In the genomic region with DNA sequence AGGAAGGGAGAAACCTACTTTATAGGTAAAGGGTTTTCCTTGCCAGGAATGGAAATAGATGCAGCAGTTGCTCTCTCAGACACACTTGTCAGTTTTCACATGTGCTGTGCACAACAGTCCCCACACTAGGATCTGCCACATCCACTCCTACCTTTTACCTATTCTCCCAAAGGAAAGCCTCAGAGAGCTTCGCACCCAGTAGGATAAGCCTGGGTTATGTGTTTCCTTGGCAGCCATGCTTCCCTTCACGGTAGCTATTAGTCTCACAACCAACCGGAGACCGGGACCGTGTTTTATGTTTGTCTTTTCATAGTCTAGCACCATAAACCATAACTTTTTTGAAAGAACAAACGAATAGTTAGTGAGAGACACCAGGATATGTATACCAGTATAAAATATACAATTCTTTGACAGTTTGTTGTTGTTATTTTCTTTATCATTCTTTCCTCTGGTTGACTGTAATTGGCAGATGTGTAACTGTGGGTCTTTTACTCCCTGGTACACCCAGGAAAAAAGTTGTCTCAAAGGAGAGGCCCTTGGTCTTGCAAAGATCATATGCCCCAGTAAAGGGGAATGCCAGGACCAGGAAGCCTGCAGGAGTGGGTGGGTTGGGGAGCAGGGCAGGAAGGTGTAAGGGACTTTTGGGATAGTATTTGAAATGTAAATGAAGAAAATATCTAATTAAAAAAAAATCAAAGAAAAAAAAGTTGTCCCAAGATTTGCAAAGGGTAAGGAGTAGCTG, we compare ENCODE assay signal across 18 mouse cellular contexts. TPM values are rescaled to one million over a fixed set of nuclear protein-coding genes. Genes with fewer than 3 reads are reported as not detected.
DNase-seq lines count a peak whose midpoint lies in the region; ATAC-seq lines count a peak whose summit lies in the region.
"Had no signal": no experiment of that assay in that cellular context is flagged by ENCODE, and none has a peak within 500 bp of the region (broad histone marks: within the 10 kb centered on the region; RNA-seq: fewer than 3 reads in every experiment).

No protein-coding gene starts in this region.

- no peak overlapping the region for H3K4me3 ChIP-seq in midbrain, embryonic 11.5 days (ENCODE audit: low read depth, low read length)
- H3K4me3 ChIP-seq in midbrain, embryonic 10.5 days = no peak overlapping the region
- H3K4me3 ChIP-seq in forebrain, embryonic 15.5 days = no peak overlapping the region
- H3K4me3 ChIP-seq in hindbrain, embryonic 16.5 days (ENCODE audit: low read length) = no peak overlapping the region
- no peak overlapping the region for H3K4me3 ChIP-seq in neural tube, embryonic 13.5 days
- H3K4me3 ChIP-seq: heart, embryonic 13.5 days; kidney, embryonic 15.5 days; liver, embryonic 12.5 days; megakaryocyte, embryonic 14.5 days; myocyte had no signal

- DNase-seq in midbrain, embryonic 11.5 days (ENCODE audit: low spot score, missing footprints) = no peak
- DNase-seq in midbrain, embryonic 10.5 days (ENCODE audit: low spot score) = no peak
- DNase-seq in gastrocnemius, postnatal 25 days = no peak
- DNase-seq in heart, postnatal 36 days = no peak
- DNase-seq in thymus, postnatal 4 days = no peak
- DNase-seq: adrenal gland, adult 2 months; layer of hippocampus, adult 9-11 months; lung, adult 2 months; thymus, postnatal 36 days had no signal

- no peaks in the 10 kb centered on the region for H3K36me3 ChIP-seq in midbrain, embryonic 11.5 days (ENCODE audit: control insufficient read depth, insufficient read depth, low read length)
- no peaks in the 10 kb centered on the region for H3K36me3 ChIP-seq in midbrain, embryonic 10.5 days
- H3K36me3 ChIP-seq in forebrain, embryonic 15.5 days = no peaks in the 10 kb centered on the region
- no peaks in the 10 kb centered on the region for H3K36me3 ChIP-seq in hindbrain, embryonic 16.5 days (ENCODE audit: control insufficient read depth, insufficient read depth, low read length)
- H3K36me3 ChIP-seq in neural tube, embryonic 13.5 days = no peaks in the 10 kb centered on the region
- H3K36me3 ChIP-seq: heart, embryonic 13.5 days; kidney, embryonic 15.5 days; liver, embryonic 12.5 days had no signal

- intact Hi-C loops in heart, postnatal 36 days (cut with DNase I) = loop anchor here (2.0 kb wide), 1 partner anchor 448 kb away; no protein-coding TSS in a partner anchor

- no peaks in the 10 kb centered on the region for H3K4me1 ChIP-seq in midbrain, embryonic 11.5 days (ENCODE audit: control insufficient read depth, insufficient read depth, low read length)
- H3K4me1 ChIP-seq in midbrain, embryonic 10.5 days = no peaks in the 10 kb centered on the region
- H3K4me1 ChIP-seq in forebrain, embryonic 15.5 days = no peaks in the 10 kb centered on the region
- H3K4me1 ChIP-seq in hindbrain, embryonic 16.5 days (ENCODE audit: control insufficient read depth, insufficient read depth, low read depth, low read length) = no peaks in the 10 kb centered on the region
- H3K4me1 ChIP-seq in neural tube, embryonic 13.5 days (replicated peaks) = no peaks in the 10 kb centered on the region
- H3K4me1 ChIP-seq: heart, embryonic 13.5 days; kidney, embryonic 15.5 days; liver, embryonic 12.5 days had no signal

- ATAC-seq in midbrain, embryonic 11.5 days (ENCODE audit: low FRiP score) = peak; percentile 62; the same call in 1 of the 2 replicates
- ATAC-seq in forebrain, embryonic 15.5 days (replicated peaks) = peak; percentile 58
- peak; percentile 50; the same call in 1 of the 2 replicates for ATAC-seq in hindbrain, embryonic 16.5 days
- ATAC-seq in neural tube, embryonic 13.5 days (ENCODE audit: low read depth) = peak; percentile 76
- ATAC-seq: intestine, embryonic 16.5 days; liver, embryonic 12.5 days had no signal

- no peak overlapping the region for H3K4me2 ChIP-seq in midbrain, embryonic 11.5 days
- no peak overlapping the region for H3K4me2 ChIP-seq in forebrain, embryonic 15.5 days (replicated peaks)
- H3K4me2 ChIP-seq in hindbrain, embryonic 16.5 days (ENCODE audit: low read length) = no peak overlapping the region
- no peak overlapping the region for H3K4me2 ChIP-seq in neural tube, embryonic 13.5 days
- H3K4me2 ChIP-seq: heart, embryonic 13.5 days; kidney, embryonic 15.5 days; liver, embryonic 12.5 days had no signal

- H3K9ac ChIP-seq in midbrain, embryonic 11.5 days (ENCODE audit: low read length) = no peak overlapping the region
- H3K9ac ChIP-seq in forebrain, embryonic 15.5 days (replicated peaks) = no peak overlapping the region
- H3K9ac ChIP-seq in hindbrain, embryonic 16.5 days (ENCODE audit: low read depth, low read length) = no peak overlapping the region
- no peak overlapping the region for H3K9ac ChIP-seq in neural tube, embryonic 13.5 days
- H3K9ac ChIP-seq: heart, embryonic 13.5 days; kidney, embryonic 15.5 days; liver, embryonic 12.5 days had no signal

- no peaks in the 10 kb centered on the region for H3K9me3 ChIP-seq in midbrain, embryonic 11.5 days (ENCODE audit: control insufficient read depth, low read length)
- no peaks in the 10 kb centered on the region for H3K9me3 ChIP-seq in midbrain, embryonic 10.5 days (replicated peaks)
- H3K9me3 ChIP-seq in forebrain, embryonic 15.5 days = no peaks in the 10 kb centered on the region
- H3K9me3 ChIP-seq in hindbrain, embryonic 16.5 days (ENCODE audit: control insufficient read depth, low read length) = no peaks in the 10 kb centered on the region
- H3K9me3 ChIP-seq in neural tube, embryonic 13.5 days = no peaks in the 10 kb centered on the region
- H3K9me3 ChIP-seq: heart, embryonic 13.5 days; kidney, embryonic 15.5 days; liver, embryonic 12.5 days had no signal

- 92% methylated on average over 6 of the region's 6 CpGs for whole genome bisulfite sequencing in midbrain, embryonic 11.5 days
- 92% methylated on average over 6 of the region's 6 CpGs for WGBS in midbrain, embryonic 10.5 days
- 90% methylated on average over 6 of the region's 6 CpGs for WGBS in forebrain, embryonic 15.5 days
- 82% methylated on average over 6 of the region's 6 CpGs for WGBS in hindbrain, embryonic 16.5 days
- 82% methylated on average over 6 of the region's 6 CpGs for WGBS in neural tube, embryonic 13.5 days

- no peaks in the 10 kb centered on the region for H3K27me3 ChIP-seq in midbrain, embryonic 11.5 days (ENCODE audit: control insufficient read depth, insufficient read depth, low read length)
- H3K27me3 ChIP-seq in midbrain, embryonic 10.5 days (ENCODE audit: low read depth, poor library complexity, severe bottlenecking) = no peaks in the 10 kb centered on the region
- no peaks in the 10 kb centered on the region for H3K27me3 ChIP-seq in forebrain, embryonic 15.5 days
- no peaks in the 10 kb centered on the region for H3K27me3 ChIP-seq in hindbrain, embryonic 16.5 days (replicated peaks; ENCODE audit: control insufficient read depth, insufficient read depth, low read length)
- no peaks in the 10 kb centered on the region for H3K27me3 ChIP-seq in neural tube, embryonic 13.5 days
- H3K27me3 ChIP-seq: heart, embryonic 13.5 days; kidney, embryonic 15.5 days; liver, embryonic 12.5 days; megakaryocyte, embryonic 14.5 days had no signal

- no peak overlapping the region for H3K27ac ChIP-seq in midbrain, embryonic 11.5 days (ENCODE audit: low read depth, low read length)
- no peak overlapping the region for H3K27ac ChIP-seq in midbrain, embryonic 10.5 days (replicated peaks)
- H3K27ac ChIP-seq in forebrain, embryonic 15.5 days (replicated peaks) = no peak overlapping the region
- no peak overlapping the region for H3K27ac ChIP-seq in hindbrain, embryonic 16.5 days (ENCODE audit: low read depth, low read length)
- no peak overlapping the region for H3K27ac ChIP-seq in neural tube, embryonic 13.5 days (replicated peaks)
- H3K27ac ChIP-seq: heart, embryonic 13.5 days; kidney, embryonic 15.5 days; liver, embryonic 12.5 days had no signal

RNA-seq across cellular contexts. Expression of gene Ccdc90b, which starts 10.5 kb away (rescaled TPM):
- 87.1 and 93.5 TPM in 2 replicates for polyA plus RNA-seq in midbrain, embryonic 11.5 days (2014; fragmentation: Nextera tagmentation; extraction: Ambion mirVana)
- polyA plus RNA-seq in midbrain, embryonic 10.5 days (2016; fragmentation: Nextera tagmentation; extraction: Ambion mirVana) = 70.1 and 72.4 TPM in 2 replicates
- polyA plus RNA-seq in forebrain, embryonic 15.5 days (2015; fragmentation: Nextera tagmentation; extraction: Ambion mirVana) = 60.5 and 65.2 TPM in 2 replicates
- 54.0 and 54.8 TPM in 2 replicates for polyA plus RNA-seq in hindbrain, embryonic 16.5 days (2015; fragmentation: Nextera tagmentation; extraction: Ambion mirVana)
- 66.2 and 70.1 TPM in 2 replicates for polyA plus RNA-seq in neural tube, embryonic 13.5 days (2015; fragmentation: Nextera tagmentation; extraction: Ambion mirVana)
- 10 to 100 TPM; 16.4 to 16.7 TPM for total RNA-seq in gastrocnemius, postnatal 25 days (2021)
- 10 to 100 TPM; 38.4 to 39.2 TPM for total RNA-seq in heart, postnatal 36 days (2021)
